ENCODE assay signal across 8 mouse cellular contexts in the genomic region with DNA sequence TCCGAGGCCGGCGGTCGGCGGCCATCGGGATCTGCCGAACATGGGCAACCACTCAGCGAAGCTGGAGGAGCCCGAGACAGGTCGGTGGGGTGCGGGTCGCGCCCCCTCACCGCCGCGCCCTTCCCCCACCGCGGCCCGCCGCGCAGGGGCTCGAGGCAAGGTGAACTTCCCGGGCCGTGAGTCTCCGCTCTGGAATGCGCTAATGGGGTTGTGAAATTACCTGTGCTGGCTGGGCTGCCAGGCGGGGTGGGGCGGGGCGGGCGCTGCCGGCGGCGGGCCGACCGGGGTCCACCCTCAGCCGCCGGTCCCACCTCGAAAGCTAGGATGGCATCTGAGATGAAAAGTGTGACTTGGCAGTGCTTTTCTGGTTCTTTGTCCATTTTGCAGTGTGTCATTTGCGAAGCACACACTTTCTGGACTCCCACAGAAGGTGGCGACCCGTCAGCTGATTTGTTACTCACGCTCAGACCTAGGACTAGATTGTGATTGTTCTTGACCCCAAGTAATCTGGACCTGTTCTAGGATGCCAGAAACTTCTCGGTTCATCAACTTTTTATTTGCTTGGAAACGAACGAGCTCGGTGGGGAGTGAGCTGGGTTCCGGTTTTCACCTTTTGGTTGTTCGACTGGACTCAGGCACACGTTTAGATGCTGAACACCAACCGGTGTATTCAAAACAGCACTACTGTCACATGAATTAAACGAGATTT.
DNase-seq lines count a peak whose midpoint lies in the region; ATAC-seq lines count a peak whose summit lies in the region.

No protein-coding gene starts in this region.

- H3K4me1 ChIP-seq in heart, embryonic 15.5 days (replicated peaks) = peaks cover 2% of the 10 kb centered on the region; the same call in 1 of the 2 replicates
- H3K4me1 ChIP-seq in limb, embryonic 12.5 days (replicated peaks) = peaks cover 13% of the 10 kb centered on the region; the same call in 1 of the 2 replicates
- H3K4me1 ChIP-seq in neural tube, embryonic 15.5 days = peaks cover 17% of the 10 kb centered on the region

- 1% methylated on average over 49 of the region's 51 CpGs for WGBS in heart, embryonic 15.5 days
- 2% methylated on average over 48 of the region's 51 CpGs for WGBS in limb, embryonic 12.5 days
- WGBS in neural tube, embryonic 15.5 days = 2% methylated on average over 47 of the region's 51 CpGs

- peak overlapping the region; percentile 96 for H3K4me2 ChIP-seq in heart, embryonic 15.5 days
- peak overlapping the region; percentile 73 for H3K4me2 ChIP-seq in limb, embryonic 12.5 days
- H3K4me2 ChIP-seq in neural tube, embryonic 15.5 days = peak overlapping the region; percentile 88

- H3K9ac ChIP-seq in heart, embryonic 15.5 days = peak overlapping the region; percentile 78
- peak overlapping the region; percentile 89 for H3K9ac ChIP-seq in limb, embryonic 12.5 days (replicated peaks)
- peak overlapping the region; percentile 78 for H3K9ac ChIP-seq in neural tube, embryonic 15.5 days (replicated peaks)

- peak overlapping the region; percentile 94 for H3K27ac ChIP-seq in heart, embryonic 15.5 days
- peak overlapping the region; percentile 98 for H3K27ac ChIP-seq in limb, embryonic 12.5 days
- H3K27ac ChIP-seq in neural tube, embryonic 15.5 days (replicated peaks) = peak overlapping the region; percentile 89

- ATAC-seq in heart, embryonic 15.5 days (replicated peaks; ENCODE audit: insufficient number of reproducible peaks, insufficient read depth, low FRiP score, low read depth) = no peak
- ATAC-seq in limb, embryonic 12.5 days (ENCODE audit: insufficient number of reproducible peaks, insufficient read depth, low FRiP score, low TSS enrichment, low read depth) = no peak; the same call in 1 of the 2 replicates
- ATAC-seq in neural tube, embryonic 15.5 days (ENCODE audit: low FRiP score) = peak; percentile 5; the same call in 1 of the 2 replicates
- ATAC-seq in erythroid progenitor cell, adult 5-6 weeks (replicated peaks; ENCODE audit: low FRiP score, poor library complexity, severe bottlenecking) = no peak

- no peaks in the 10 kb centered on the region for H3K27me3 ChIP-seq in heart, embryonic 15.5 days
- no peaks in the 10 kb centered on the region for H3K27me3 ChIP-seq in limb, embryonic 12.5 days
- H3K27me3 ChIP-seq in neural tube, embryonic 15.5 days (replicated peaks) = no peaks in the 10 kb centered on the region

- no peaks in the 10 kb centered on the region for H3K36me3 ChIP-seq in heart, embryonic 15.5 days
- no peaks in the 10 kb centered on the region for H3K36me3 ChIP-seq in limb, embryonic 12.5 days
- H3K36me3 ChIP-seq in neural tube, embryonic 15.5 days = no peaks in the 10 kb centered on the region

- DNase-seq in kidney, adult 11 months = peak; percentile 54
- no peak for DNase-seq in kidney, adult 18-20 months
- DNase-seq in MN1 (ENCODE audit: low spot score) = peak; percentile 10
- no peak for DNase-seq in urinary bladder, postnatal 4 days (ENCODE audit: low spot score in 2 of 2)

- peak overlapping the region; percentile 93 for H3K4me3 ChIP-seq in heart, embryonic 15.5 days
- H3K4me3 ChIP-seq in limb, embryonic 12.5 days (replicated peaks) = peak overlapping the region; percentile 73
- H3K4me3 ChIP-seq in neural tube, embryonic 15.5 days (replicated peaks) = peak overlapping the region; percentile 77

- no peaks in the 10 kb centered on the region for H3K9me3 ChIP-seq in heart, embryonic 15.5 days (replicated peaks)
- no peaks in the 10 kb centered on the region for H3K9me3 ChIP-seq in limb, embryonic 12.5 days
- H3K9me3 ChIP-seq in neural tube, embryonic 15.5 days (replicated peaks) = no peaks in the 10 kb centered on the region

Comparison
In these comparisons a context has a peak if more than half of its experiments do, and no peak if none do; other contexts are left out.
1. DNase-seq: peak in kidney, adult 11 months (single experiment) and MN1 (single experiment); none in kidney, adult 18-20 months (single experiment) and urinary bladder, postnatal 4 days (0 of 2).
2. Peak in every context shown above with its lines, with median percentiles within 50 percentile points of each other: H3K27ac ChIP-seq, H3K4me2 ChIP-seq, H3K4me3 ChIP-seq and H3K9ac ChIP-seq.